Mouse (Mus musculus) neural tube, embryonic 12.5 days (tissue): Measurements from ENCODE around the gene Grik1. TPM values are rescaled to one million over a fixed set of nuclear protein-coding genes. Genes with fewer than 3 reads are reported as not detected.

Experiments
- ATAC-seq: fragments of 200-750 bp; cut with Nextera tagmentation; 2 replicates; pipeline ENCODE4 v1.8.0; 2017; ENCODE audit warnings: low read depth, mild to moderate bottlenecking, moderate TSS enrichment, moderate library complexity; ENCODE audit not compliant: low FRiP score
- H3K27ac ChIP-seq: fragments of 300-500 bp; sonication (generic); 2 replicates; pipeline ENCODE4 v1.5.1; 2016
- H3K27me3 ChIP-seq: fragments of 300-500 bp; sonication (generic); replicated peaks from 2 replicates; pipeline ENCODE4 v1.6.1; 2016; ENCODE audit warnings: mild to moderate bottlenecking
- H3K36me3 ChIP-seq: fragments of 300-500 bp; sonication (generic); 2 replicates; pipeline ENCODE4 v1.6.1; 2016; ENCODE audit warnings: mild to moderate bottlenecking
- H3K4me1 ChIP-seq: fragments of 300-500 bp; sonication (generic); 2 replicates; pipeline ENCODE4 v1.6.1; 2016
- H3K4me2 ChIP-seq: fragments of 300-500 bp; sonication (generic); replicated peaks from 2 replicates; pipeline ENCODE4 v1.6.1; 2016; ENCODE audit warnings: mild to moderate bottlenecking
- H3K4me3 ChIP-seq: fragments of 300-500 bp; sonication (generic); 2 replicates; pipeline ENCODE4 v1.5.1; 2016
- H3K9ac ChIP-seq: fragments of 300-500 bp; sonication (generic); 2 replicates; pipeline ENCODE4 v1.6.1; 2016; ENCODE audit warnings: mild to moderate bottlenecking
- H3K9me3 ChIP-seq: fragments of 300-500 bp; sonication (generic); 2 replicates; pipeline ENCODE4 v1.6.1; 2016; ENCODE audit warnings: mild to moderate bottlenecking
- WGBS: fragments of 180-500 bp; shearing (Covaris S2); methylation state at CpG from one replicate; pipeline ENCODE4 v1.1.7; 2016; 5-methylcytosine and 5-hydroxymethylcytosine counted together
- polyA plus RNA-seq: library from polyadenylated mRNA; unstranded; fragments of >200 nt; fragmentation: Nextera tagmentation; extraction: Ambion mirVana; gene quantifications from 2 replicates; pipeline ENCODE4 v1.2.1, GENCODE M21; 2016

The Grik1 gene
- polyA plus RNA-seq, 1 experiment from 2014 or later: 6.8 TPM

DNA sequence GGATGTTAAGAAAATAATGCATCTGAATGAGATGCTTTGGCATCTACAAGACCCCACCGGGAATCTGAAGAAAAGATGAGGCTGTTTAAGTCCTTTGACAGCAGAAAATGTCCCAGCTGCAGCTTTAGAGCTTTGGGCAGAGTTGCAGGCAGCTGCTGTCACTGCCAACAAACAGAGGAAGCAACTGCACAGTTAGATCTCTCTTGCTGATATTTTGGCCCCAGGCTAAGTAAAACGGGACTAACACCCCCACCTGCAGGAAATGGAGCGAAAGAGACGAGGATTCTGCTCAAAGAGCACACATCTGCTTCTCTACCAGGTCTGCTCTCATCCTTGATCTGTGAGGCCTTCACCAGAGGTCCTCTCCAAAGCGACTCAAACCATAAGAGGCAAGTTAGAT, 77.5 kb downstream of the Grik1 start:
- WGBS: 71% methylated on average over 5 of the region's 5 CpGs

DNA sequence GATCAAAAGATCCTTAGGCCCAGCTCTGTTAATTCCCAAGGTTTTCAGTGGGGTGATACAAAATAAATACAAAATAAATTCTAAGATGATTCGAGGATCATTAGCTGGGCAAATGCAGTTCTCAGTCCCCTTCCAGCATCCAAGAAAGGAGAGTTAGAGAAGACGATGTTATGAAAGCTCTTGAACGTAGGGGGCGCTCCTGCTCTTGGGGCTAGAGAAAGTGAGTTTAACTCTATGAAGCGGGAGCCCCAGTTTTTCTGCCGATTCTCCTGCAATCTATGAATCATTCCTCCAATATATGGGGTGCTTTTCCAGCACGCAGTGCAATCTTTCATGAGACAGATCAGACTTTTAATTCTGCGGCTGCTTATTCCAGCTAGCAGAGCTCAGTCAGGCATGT, 78.2 kb downstream of the Grik1 start:
- ATAC-seq: no peak
- Histone ChIP-seq H3K36me3 (no peaks in the 10 kb centered on the region), H3K27ac (no peak overlapping the region), H3K9ac (no peak overlapping the region), H3K9me3 (no peaks in the 10 kb centered on the region), H3K4me2 (no peak overlapping the region), H3K27me3 (no peaks in the 10 kb centered on the region), H3K4me3 (no peak overlapping the region), H3K4me1 (no peaks in the 10 kb centered on the region)
- WGBS: 67% methylated on average over 8 of the region's 8 CpGs

More for the DNA sequence above, 77.5 kb downstream of the Grik1 start:
- no peak overlapping the region for H3K4me3 ChIP-seq
- H3K9ac ChIP-seq: no peak overlapping the region
- no peak overlapping the region for H3K4me2 ChIP-seq
- no peaks in the 10 kb centered on the region for H3K9me3 ChIP-seq
- no peaks in the 10 kb centered on the region for H3K36me3 ChIP-seq
- no peaks in the 10 kb centered on the region for H3K27me3 ChIP-seq
- no peak overlapping the region for H3K27ac ChIP-seq
- ATAC-seq: no peak
- no peaks in the 10 kb centered on the region for H3K4me1 ChIP-seq

DNA sequence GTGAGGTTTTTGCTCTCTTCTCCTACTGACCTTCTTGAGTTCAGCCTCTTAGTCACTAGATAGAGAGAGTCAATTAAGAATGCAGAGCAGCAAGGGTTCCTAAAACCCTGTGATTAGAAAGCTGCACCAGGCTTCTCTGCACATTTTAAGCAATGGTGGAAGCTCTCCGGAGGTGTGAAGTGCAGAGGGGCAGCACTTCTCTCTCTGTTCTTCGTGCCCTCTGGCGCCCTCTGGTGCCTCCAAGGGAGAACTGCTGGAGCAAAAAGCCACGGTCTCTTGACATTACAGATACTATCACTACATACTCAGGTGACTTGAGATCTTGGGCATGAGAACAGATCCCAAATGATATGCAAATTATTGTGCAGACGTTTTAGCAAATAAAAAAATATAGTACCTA, 85.7 kb downstream of the Grik1 start:
- H3K27ac ChIP-seq: no peak overlapping the region
- H3K36me3 ChIP-seq: no peaks in the 10 kb centered on the region
- H3K9me3 ChIP-seq: no peaks in the 10 kb centered on the region
- no peak overlapping the region for H3K4me3 ChIP-seq
- peak; percentile 61; the same call in 1 of the 2 replicates for ATAC-seq
- no peaks in the 10 kb centered on the region for H3K27me3 ChIP-seq
- WGBS: 12% methylated on average over 5 of the region's 5 CpGs
- no peak overlapping the region for H3K4me2 ChIP-seq
- H3K4me1 ChIP-seq: no peaks in the 10 kb centered on the region
- H3K9ac ChIP-seq: no peak overlapping the region

DNA sequence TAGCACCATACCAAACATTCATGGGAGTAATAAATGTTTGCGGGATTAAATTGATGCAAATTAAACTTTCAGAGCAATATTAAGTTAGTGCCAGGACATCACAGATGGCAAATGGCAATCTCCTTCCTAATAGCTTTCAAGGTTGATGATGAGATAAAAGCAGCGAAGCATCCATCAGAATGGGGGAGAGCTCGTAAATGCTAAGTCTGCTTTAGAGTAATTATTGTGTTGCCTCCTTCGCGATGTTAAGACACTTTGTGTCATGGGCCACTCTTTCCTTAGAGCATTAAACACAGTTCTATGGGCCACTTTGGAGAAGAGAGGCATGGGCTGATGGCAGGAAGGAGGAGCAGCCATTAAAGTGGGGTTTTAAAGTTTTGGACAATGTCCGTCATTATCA, 86.1 kb downstream of the Grik1 start:
- Histone ChIP-seq H3K4me3 (no peak overlapping the region), H3K27ac (no peak overlapping the region), H3K36me3 (no peaks in the 10 kb centered on the region), H3K4me2 (no peak overlapping the region), H3K9me3 (no peaks in the 10 kb centered on the region), H3K27me3 (no peaks in the 10 kb centered on the region), H3K4me1 (no peaks in the 10 kb centered on the region), H3K9ac (no peak overlapping the region)
- peak; percentile 33; the same call in 1 of the 2 replicates for ATAC-seq
- 56% methylated on average over 6 of the region's 6 CpGs for WGBS

DNA sequence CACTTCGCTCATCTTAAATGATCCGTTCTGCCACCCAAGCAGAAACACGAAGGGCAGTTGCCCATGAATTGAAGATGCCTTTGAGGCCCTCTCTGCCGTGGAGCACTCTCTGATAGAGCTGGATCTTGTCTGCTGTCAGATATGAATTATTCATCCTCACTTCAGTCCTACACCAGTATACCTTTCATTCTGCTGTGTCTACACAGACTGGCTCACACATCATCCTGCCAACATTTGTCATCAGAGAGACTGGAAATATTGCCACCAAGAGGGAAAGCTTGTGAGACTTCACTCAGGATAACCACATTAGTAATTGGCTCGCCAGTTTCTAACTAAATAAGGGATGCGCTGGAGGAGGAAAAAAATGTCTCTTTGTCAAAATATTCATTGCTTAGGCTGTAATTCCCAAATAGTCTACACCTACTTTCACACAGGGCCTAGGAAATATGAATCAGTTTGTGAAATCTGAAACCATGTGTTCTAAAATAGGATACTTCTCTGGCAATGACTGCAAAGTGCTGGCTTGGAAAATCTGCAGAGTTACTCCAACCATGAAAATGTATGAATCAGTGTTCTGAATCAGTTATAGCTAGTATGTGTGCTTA, 102.5 kb downstream of the Grik1 start:
- Histone ChIP-seq H3K9me3 (no peaks in the 10 kb centered on the region), H3K27ac (no peak overlapping the region), H3K4me1 (no peaks in the 10 kb centered on the region), H3K9ac (no peak overlapping the region), H3K4me2 (no peak overlapping the region), H3K36me3 (no peaks in the 10 kb centered on the region), H3K27me3 (no peaks in the 10 kb centered on the region), H3K4me3 (no peak overlapping the region)
- no peak for ATAC-seq
- WGBS: 74% methylated on average over 6 of the region's 6 CpGs

DNA sequence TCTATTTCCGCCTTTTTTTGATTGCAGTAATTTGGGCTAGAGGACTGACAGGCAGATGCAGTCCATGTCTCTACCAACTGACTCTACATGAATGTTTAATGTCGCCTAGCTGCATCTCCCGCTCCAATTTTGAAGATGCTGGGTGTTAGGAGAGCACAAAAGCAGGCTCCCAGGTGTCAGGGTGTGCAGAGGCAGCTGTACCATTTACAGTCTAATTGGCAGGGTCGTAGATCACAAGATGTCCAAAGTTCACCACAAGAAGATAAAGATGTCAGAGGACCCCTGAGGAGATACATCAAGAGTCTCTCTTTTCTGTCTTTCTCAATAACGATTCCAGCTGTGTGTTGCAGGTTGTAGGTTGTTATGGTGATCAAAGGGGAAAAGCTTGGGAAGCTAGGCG, 111.3 kb downstream of the Grik1 start:
- Histone ChIP-seq H3K27ac (no peak overlapping the region), H3K4me2 (no peak overlapping the region), H3K9me3 (no peaks in the 10 kb centered on the region), H3K36me3 (no peaks in the 10 kb centered on the region), H3K4me3 (no peak overlapping the region), H3K27me3 (no peaks in the 10 kb centered on the region), H3K4me1 (no peaks in the 10 kb centered on the region), H3K9ac (no peak overlapping the region)
- 53% methylated on average over 6 of the region's 6 CpGs for WGBS
- no peak for ATAC-seq

DNA sequence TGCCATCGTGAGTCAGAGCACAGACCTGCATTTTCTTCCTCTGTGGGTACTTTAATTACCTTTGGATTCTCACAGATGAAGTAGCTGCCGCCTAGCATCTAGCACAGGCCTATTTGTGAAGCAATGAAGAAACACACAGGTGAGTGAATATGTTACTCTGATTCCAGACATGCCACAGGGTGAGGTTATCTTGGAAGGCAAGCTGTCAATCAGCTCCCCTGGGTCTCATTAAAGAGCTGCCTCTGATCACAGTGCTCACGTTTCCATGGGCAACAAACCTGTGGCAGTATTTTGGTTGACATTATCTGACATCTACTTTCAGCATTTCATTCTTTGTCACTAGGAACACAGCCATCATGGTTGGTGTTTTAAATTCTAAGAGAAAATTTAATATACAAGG, 112.7 kb downstream of the Grik1 start:
- H3K27me3 ChIP-seq: no peaks in the 10 kb centered on the region
- WGBS: 66% methylated on average over 3 of the region's 3 CpGs

DNA sequence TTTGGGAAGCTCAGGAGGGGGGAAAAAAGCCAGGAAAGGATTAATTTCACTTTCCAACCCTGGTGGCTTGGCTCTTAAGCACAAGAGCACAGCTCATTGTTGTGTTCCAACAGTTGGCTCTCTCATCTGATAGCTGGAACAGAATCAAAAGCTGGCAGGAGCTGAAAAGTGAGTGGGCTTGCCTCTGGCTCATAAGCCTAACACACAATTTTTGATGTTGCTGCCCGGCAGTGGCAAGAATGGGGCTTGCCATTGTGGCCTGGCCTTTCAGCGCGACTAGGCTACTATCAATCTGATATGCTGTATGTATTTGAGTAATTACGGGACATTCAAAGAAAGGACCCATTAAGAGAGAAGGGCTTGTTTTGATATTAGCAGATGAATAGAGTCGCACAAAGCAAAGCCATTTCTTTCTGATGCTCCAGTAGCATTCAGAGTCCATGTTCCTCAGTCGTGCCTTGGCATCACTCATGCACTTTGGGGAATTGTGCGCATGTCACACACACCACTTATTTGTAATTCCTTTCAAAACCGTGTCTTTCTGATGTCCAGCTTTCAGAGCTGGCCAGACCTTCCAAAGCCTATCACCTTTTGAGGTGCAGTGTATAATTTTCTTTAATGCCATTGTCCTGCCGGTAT, 115.9 kb downstream of the Grik1 start:
- H3K9ac ChIP-seq: no peak overlapping the region
- 77% methylated on average over 9 of the region's 9 CpGs for WGBS
- no peaks in the 10 kb centered on the region for H3K27me3 ChIP-seq
- H3K9me3 ChIP-seq: no peaks in the 10 kb centered on the region
- ATAC-seq: no peak
- H3K36me3 ChIP-seq: no peaks in the 10 kb centered on the region
- H3K4me1 ChIP-seq: no peaks in the 10 kb centered on the region
- H3K4me3 ChIP-seq: no peak overlapping the region
- no peak overlapping the region for H3K4me2 ChIP-seq
- no peak overlapping the region for H3K27ac ChIP-seq

More for the DNA sequence above, 112.7 kb downstream of the Grik1 start:
- ATAC-seq: no peak
- Histone ChIP-seq H3K9me3 (no peaks in the 10 kb centered on the region), H3K4me2 (no peak overlapping the region), H3K9ac (no peak overlapping the region), H3K4me1 (no peaks in the 10 kb centered on the region), H3K27ac (no peak overlapping the region), H3K36me3 (no peaks in the 10 kb centered on the region), H3K4me3 (no peak overlapping the region)

DNA sequence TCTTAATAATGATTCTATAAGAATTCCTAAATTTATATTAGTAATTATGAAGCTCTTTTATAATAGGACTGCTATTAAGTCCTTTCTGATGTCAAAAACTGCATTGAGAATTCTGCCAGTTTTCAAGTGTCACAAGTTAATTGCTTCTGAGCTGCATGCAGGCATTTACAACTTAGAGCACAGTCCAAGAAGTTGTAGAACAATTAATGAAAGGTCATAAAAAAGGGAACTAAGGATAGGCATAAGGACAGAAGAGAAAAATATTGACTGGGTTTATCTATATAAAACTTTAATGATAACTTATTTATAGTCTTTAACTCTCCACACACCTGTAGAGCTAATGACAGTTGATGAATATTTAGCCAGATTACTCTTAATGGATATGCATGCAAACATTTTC, 123.5 kb downstream of the Grik1 start:
- Histone ChIP-seq H3K4me3 (no peak overlapping the region), H3K27ac (no peak overlapping the region), H3K9me3 (no peaks in the 10 kb centered on the region), H3K4me2 (no peak overlapping the region), H3K9ac (no peak overlapping the region), H3K4me1 (no peaks in the 10 kb centered on the region), H3K27me3 (no peaks in the 10 kb centered on the region), H3K36me3 (no peaks in the 10 kb centered on the region)
- no peak for ATAC-seq

DNA sequence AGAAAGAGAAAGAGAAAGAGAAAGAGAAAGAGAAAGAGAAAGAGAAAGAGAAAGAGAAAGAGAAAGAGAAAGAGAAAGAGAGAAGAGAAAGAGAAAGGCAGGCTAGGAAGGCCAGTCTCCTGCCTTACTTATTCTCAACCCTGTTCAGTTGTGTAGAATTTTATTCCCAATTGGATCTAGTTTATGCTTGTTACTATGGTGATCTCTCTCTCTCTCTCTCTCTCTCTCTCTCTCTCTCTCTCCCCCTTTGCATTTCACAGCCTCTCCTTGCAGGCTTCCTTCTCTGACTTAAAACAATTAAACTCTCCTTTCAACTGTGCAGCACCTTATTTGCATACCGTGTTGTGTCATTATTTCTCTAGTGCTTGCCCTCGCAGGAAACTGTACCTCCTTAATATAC, 147.5 kb downstream of the Grik1 start:
- H3K4me1 ChIP-seq: no peaks in the 10 kb centered on the region
- no peaks in the 10 kb centered on the region for H3K27me3 ChIP-seq
- WGBS: 56% methylated on average over 2 of the region's 2 CpGs
- H3K9me3 ChIP-seq: no peaks in the 10 kb centered on the region
- H3K4me3 ChIP-seq: no peak overlapping the region
- ATAC-seq: no peak
- no peak overlapping the region for H3K9ac ChIP-seq
- H3K36me3 ChIP-seq: no peaks in the 10 kb centered on the region
- H3K4me2 ChIP-seq: no peak overlapping the region
- H3K27ac ChIP-seq: no peak overlapping the region

DNA sequence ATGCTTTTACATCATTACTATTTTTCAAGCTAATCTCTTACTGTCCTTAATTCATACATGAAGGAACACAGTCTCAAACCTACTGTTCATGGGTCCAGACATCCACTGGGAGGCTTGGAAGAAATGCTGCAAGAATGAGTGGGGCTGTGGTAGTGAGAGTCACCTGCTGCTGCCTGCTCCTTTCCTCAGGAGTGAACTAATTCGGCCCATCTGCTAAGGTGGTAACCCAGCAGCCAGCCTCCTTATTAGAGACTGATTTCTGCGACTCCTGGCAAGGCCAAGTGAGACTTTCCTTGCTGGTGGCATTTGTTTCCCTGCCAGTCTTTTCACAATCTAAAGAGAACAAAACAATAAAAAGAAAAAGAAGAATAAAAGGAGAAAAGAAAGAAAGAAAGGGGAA, 147.9 kb downstream of the Grik1 start:
- 63% methylated on average over 2 of the region's 2 CpGs for WGBS

DNA sequence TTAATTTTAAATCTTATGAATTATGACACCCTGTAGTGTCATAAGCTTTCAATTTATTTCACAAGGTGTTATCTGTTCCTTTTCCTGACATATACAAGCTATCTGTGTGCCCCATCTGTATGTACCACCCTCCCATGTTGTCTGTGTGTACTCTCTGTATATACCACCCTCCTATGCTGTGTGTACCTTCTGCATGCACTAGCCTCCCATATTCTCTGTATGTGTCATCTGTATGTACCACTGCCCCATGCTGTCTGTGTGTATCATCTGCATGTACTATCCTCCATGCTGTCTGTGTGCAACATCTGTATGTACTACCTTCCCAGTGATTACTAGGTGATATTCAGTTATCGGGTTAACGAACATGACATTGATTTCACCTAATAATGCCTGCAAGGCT, 148.5 kb downstream of the Grik1 start:
- no peak for ATAC-seq
- H3K27me3 ChIP-seq: no peaks in the 10 kb centered on the region
- H3K4me3 ChIP-seq: no peak overlapping the region
- WGBS: 93% methylated on average over 2 of the region's 2 CpGs
- no peaks in the 10 kb centered on the region for H3K36me3 ChIP-seq
- no peak overlapping the region for H3K4me2 ChIP-seq
- H3K9me3 ChIP-seq: no peaks in the 10 kb centered on the region
- H3K27ac ChIP-seq: no peak overlapping the region
- no peak overlapping the region for H3K9ac ChIP-seq
- no peaks in the 10 kb centered on the region for H3K4me1 ChIP-seq

More for the DNA sequence above, 147.9 kb downstream of the Grik1 start:
- no peaks in the 10 kb centered on the region for H3K27me3 ChIP-seq
- H3K4me3 ChIP-seq: no peak overlapping the region
- H3K4me2 ChIP-seq: no peak overlapping the region
- ATAC-seq: no peak
- no peaks in the 10 kb centered on the region for H3K4me1 ChIP-seq
- H3K27ac ChIP-seq: no peak overlapping the region
- no peak overlapping the region for H3K9ac ChIP-seq
- no peaks in the 10 kb centered on the region for H3K9me3 ChIP-seq
- H3K36me3 ChIP-seq: no peaks in the 10 kb centered on the region

DNA sequence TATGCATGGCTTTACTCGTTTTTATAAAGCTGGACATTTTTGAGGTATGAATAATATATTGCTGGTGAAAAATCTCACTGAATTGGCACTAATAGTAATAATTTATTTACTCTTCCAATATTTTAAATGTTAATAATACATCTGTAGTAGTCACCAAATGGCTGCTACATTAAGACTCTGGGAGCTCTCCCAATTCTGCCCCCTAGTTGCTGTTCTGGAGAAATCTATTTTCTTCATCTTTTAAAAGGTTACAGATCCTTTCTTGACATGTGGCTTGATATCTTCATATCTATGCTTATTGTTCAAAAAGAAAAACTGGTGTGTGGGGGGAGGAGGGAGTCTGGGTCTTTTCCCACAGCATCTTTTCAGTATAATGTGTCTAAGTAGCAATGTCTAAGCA, 151.2 kb downstream of the Grik1 start:
- Histone ChIP-seq H3K9me3 (no peaks in the 10 kb centered on the region), H3K27ac (no peak overlapping the region), H3K4me3 (no peak overlapping the region), H3K9ac (no peak overlapping the region), H3K4me2 (no peak overlapping the region), H3K4me1 (no peaks in the 10 kb centered on the region), H3K27me3 (no peaks in the 10 kb centered on the region), H3K36me3 (no peaks in the 10 kb centered on the region)
- no peak for ATAC-seq
- WGBS: 69% methylated on average over 1 of the region's 1 CpGs
